Mouse (Mus musculus) cortical plate, adult 2 months (tissue): Measurements from ENCODE around the gene Rho.

ENCODE experiments used
- CTCF ChIP-seq: fragments of 200-500 bp; IDR thresholded peaks from 2 replicates; pipeline ENCODE4 v1.5.1; 2011; ENCODE audit warnings: mild to moderate bottlenecking, control low read depth, low read length; ENCODE audit not compliant: insufficient read depth; ENCODE audit errors: extremely low read depth
- POLR2A ChIP-seq: fragments of 200-500 bp; IDR thresholded peaks from 2 replicates; pipeline ENCODE4 v1.6.1; 2011; ENCODE audit warnings: mild to moderate bottlenecking, low read length, control low read depth; ENCODE audit not compliant: insufficient read depth; ENCODE audit errors: extremely low read depth

GRCm38 (mm10) chr6:115982889-115983288 lies 51.3 kb downstream of the Rho start:
- TF ChIP-seq CTCF (no peak), POLR2A (no peak)
